Mouse (Mus musculus): ENCODE measurements around the gene Lct. TPM values are rescaled to one million over a fixed set of nuclear protein-coding genes. Genes with fewer than 3 reads are reported as not detected.

The Lct gene
- 0.14 and 0.34 TPM in 2 replicates for polyA plus RNA-seq (2016; fragmentation: Nextera tagmentation; extraction: Ambion mirVana)

- H3K36me3 ChIP-seq, result peaks cover 75% of the 10 kb centered on the region
- H3K4me3 ChIP-seq (replicated peaks), result no peak within 1 kb of the TSS
- H3K4me2 ChIP-seq, result no peak within 1 kb of the TSS
- no peaks in the 10 kb centered on the region for H3K4me1 ChIP-seq (replicated peaks)
- no peak for ATAC-seq (ENCODE audit: insufficient number of reproducible peaks, insufficient read depth, low FRiP score, low TSS enrichment, low read depth)
- no peaks in the 10 kb centered on the region for H3K9me3 ChIP-seq
- no peaks in the 10 kb centered on the region for H3K27me3 ChIP-seq
- 88% methylated on average over 3 of the region's 3 CpGs for WGBS
- no peak within 1 kb of the TSS for H3K9ac ChIP-seq (replicated peaks)
- H3K27ac ChIP-seq, result no peak within 1 kb of the TSS
Measured at GRCm38 (mm10) chr1:128328218-128328617, at the start of gene Lct. TSS of gene Lct (minus strand) at chr1:128328318.

GRCm38 (mm10) chr1:128376841-128377240 lies 48.7 kb upstream of the Lct start:
- Histone ChIP-seq H3K27ac (no peak overlapping the region), H3K9ac (replicated peaks) (no peak overlapping the region), H3K9me3 (no peaks in the 10 kb centered on the region), H3K4me2 (no peak overlapping the region), H3K36me3 (peaks cover 43% of the 10 kb centered on the region), H3K4me3 (replicated peaks) (no peak overlapping the region), H3K27me3 (no peaks in the 10 kb centered on the region), H3K4me1 (replicated peaks) (no peaks in the 10 kb centered on the region)
- no peak for ATAC-seq (ENCODE audit: insufficient number of reproducible peaks, insufficient read depth, low FRiP score, low TSS enrichment, low read depth)
- 94% methylated on average over 4 of the region's 4 CpGs for WGBS

DNA sequence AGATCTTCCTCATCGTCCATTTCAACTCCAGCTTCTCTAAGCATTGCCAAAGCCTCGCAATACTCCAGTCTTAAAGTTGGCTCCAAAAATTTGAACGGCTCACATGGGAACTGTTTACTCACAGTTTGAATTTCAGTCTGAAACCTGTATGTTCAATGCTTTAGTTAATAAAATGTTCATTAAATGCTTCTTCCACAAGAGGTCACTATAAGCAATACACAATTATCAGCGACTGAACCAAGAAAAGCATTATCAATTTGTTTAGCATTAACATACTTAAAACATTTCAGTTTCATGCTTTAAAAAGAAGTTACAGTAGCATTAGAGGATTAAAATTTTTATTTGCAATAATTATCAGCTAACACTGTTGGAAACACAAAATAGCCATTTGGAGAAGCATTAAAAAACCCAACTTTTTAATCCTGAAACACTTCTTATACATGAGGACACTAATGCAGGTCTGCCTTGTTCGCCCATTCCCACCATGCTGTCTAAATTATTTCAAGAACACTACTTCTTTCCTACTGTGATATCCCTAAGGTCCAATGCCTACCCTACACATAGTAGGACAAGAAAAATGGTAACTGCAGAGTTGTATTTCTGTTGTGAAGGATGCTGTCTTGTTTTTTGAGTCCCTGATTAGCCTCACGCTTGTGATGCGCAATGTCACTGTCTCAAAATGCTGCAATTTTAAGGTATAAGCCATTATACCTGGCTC lies 44.2 kb upstream of the Lct start:
- Histone ChIP-seq H3K9me3 (no peaks in the 10 kb centered on the region), H3K27ac (no peak overlapping the region), H3K4me2 (no peak overlapping the region), H3K9ac (replicated peaks) (no peak overlapping the region), H3K36me3 (peaks cover 34% of the 10 kb centered on the region), H3K27me3 (no peaks in the 10 kb centered on the region), H3K4me3 (replicated peaks) (no peak overlapping the region), H3K4me1 (replicated peaks) (no peaks in the 10 kb centered on the region)
- no peak for ATAC-seq (ENCODE audit: insufficient number of reproducible peaks, insufficient read depth, low FRiP score, low TSS enrichment, low read depth)
- WGBS, result 85% methylated on average over 7 of the region's 7 CpGs

DNA sequence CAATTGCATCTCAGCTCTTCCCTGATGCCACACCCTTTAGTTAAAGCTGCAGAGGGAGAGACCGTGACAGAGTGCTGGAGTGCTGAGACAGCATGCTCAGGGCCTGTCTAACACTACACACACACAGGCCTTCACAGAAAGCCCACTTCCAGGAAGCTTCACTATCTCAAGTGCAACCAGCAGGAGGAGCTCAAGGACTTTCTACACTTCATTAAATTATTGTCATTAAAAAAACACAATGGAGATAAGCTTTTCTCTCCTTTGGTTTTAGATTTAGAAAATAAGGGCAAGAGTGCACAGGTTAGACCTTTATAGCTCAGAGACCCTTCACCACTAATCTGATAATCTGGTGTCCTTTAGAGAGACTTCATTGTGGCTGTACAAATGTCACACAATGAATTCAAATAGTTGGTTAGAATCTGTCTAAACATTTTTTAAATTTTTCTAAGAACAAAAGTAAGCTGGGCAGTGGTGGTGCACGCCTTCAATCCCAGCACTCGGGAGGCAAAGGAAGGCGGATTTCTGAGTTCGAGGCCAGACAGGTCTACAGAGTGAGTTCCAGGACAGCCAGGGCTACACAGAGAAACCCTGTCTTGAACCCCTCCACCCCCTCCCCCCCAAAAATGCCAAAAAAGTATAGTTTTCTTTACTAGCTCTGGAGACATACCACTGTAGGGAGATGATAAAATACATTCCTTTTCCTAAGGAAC lies 40.8 kb upstream of the Lct start:
- peaks cover 41% of the 10 kb centered on the region for H3K36me3 ChIP-seq
- H3K4me3 ChIP-seq (replicated peaks), result no peak overlapping the region
- no peaks in the 10 kb centered on the region for H3K4me1 ChIP-seq (replicated peaks)
- H3K4me2 ChIP-seq, result no peak overlapping the region
- H3K9ac ChIP-seq (replicated peaks), result no peak overlapping the region
- H3K27ac ChIP-seq, result no peak overlapping the region
- ATAC-seq (ENCODE audit: insufficient number of reproducible peaks, insufficient read depth, low FRiP score, low TSS enrichment, low read depth), result no peak
- 84% methylated on average over 5 of the region's 5 CpGs for WGBS
- no peaks in the 10 kb centered on the region for H3K9me3 ChIP-seq
- no peaks in the 10 kb centered on the region for H3K27me3 ChIP-seq

- Histone ChIP-seq H3K27me3 (no peaks in the 10 kb centered on the region), H3K9me3 (no peaks in the 10 kb centered on the region), H3K27ac (no peak overlapping the region), H3K4me3 (replicated peaks) (no peak overlapping the region), H3K4me2 (no peak overlapping the region), H3K4me1 (replicated peaks) (peaks cover 19% of the 10 kb centered on the region), H3K9ac (replicated peaks) (no peak overlapping the region), H3K36me3 (peaks cover 39% of the 10 kb centered on the region)
- ATAC-seq (ENCODE audit: insufficient number of reproducible peaks, insufficient read depth, low FRiP score, low TSS enrichment, low read depth), result no peak
- 58% methylated on average over 2 of the region's 2 CpGs for WGBS
Measured at GRCm38 (mm10) chr1:128360601-128361000, 32.5 kb upstream of the Lct start.

DNA sequence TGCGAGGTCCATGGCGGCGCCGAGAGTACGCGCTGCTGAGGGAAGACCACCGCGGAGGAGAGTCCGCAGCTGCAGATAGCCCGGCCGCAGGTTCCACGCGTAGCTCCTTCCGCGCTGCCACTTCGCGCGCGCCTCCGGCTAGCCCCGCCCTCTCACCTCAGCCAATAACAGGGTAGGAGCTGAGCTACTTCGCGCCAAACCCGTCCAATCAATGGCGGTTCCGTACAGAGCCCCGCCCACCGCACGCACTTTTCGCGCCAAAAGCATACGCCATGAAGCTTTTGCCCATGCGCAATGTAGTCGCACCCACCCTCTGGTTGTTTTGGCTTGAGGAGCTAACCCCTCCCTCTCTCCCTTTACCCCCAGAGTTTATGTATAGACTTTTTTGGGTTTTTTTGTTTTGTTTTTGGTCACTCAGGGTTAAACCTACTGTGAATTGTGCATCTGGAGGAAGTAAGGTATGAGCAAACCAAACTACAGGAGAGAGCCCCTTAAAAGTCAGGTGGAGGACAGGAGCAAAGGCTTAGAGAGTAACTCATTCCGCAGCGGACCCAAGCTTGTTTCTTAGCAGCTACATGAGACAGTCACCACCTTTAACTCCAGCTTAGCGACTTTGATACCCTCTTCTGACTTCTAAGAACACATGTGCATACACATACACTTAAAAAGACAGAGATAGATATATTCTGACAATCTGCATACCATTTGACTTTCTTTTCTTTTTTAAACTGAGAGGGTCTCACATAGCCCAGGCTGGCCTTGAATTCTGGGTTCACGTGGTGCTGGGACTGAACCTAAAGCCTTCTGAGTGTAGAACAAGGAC lies 31.6 kb upstream of the Lct start, which contains the start of gene Mcm6:
Mcm6 (minus strand) TSS at position 111 of the 823 bp plus-strand sequence.
- Histone ChIP-seq H3K4me1 (replicated peaks) (peaks cover 19% of the 10 kb centered on the region), H3K9me3 (no peaks in the 10 kb centered on the region), H3K4me2 (peak within 1 kb of the TSS; percentile 61), H3K27ac (peak within 1 kb of the TSS; percentile 97), H3K36me3 (peaks cover 43% of the 10 kb centered on the region), H3K27me3 (no peaks in the 10 kb centered on the region), H3K4me3 (replicated peaks) (peak within 1 kb of the TSS; percentile 84), H3K9ac (replicated peaks) (peak within 1 kb of the TSS; percentile 87)
- WGBS, result 2% methylated on average over 38 of the region's 38 CpGs
- peak; percentile 98 for ATAC-seq (ENCODE audit: insufficient number of reproducible peaks, insufficient read depth, low FRiP score, low TSS enrichment, low read depth)

- Histone ChIP-seq H3K27ac (peak overlapping the region; percentile 97), H3K4me3 (replicated peaks) (peak overlapping the region; percentile 84), H3K27me3 (no peaks in the 10 kb centered on the region), H3K9ac (replicated peaks) (peak overlapping the region; percentile 87), H3K9me3 (no peaks in the 10 kb centered on the region), H3K4me1 (replicated peaks) (peaks cover 19% of the 10 kb centered on the region), H3K4me2 (peak overlapping the region; percentile 61), H3K36me3 (peaks cover 44% of the 10 kb centered on the region)
- peak; percentile 74 for ATAC-seq (ENCODE audit: insufficient number of reproducible peaks, insufficient read depth, low FRiP score, low TSS enrichment, low read depth)
- WGBS, result under 1% methylated on average over 35 of the region's 35 CpGs
Measured at GRCm38 (mm10) chr1:128358916-128359553, 30.9 kb upstream of the Lct start.

GRCm38 (mm10) chr1:128358276-128358675 lies 30.2 kb upstream of the Lct start:
- Histone ChIP-seq H3K4me3 (replicated peaks) (peak overlapping the region; percentile 84), H3K36me3 (peaks cover 49% of the 10 kb centered on the region), H3K9me3 (no peaks in the 10 kb centered on the region), H3K27me3 (no peaks in the 10 kb centered on the region), H3K27ac (no peak overlapping the region), H3K4me1 (replicated peaks) (peaks cover 19% of the 10 kb centered on the region), H3K4me2 (peak overlapping the region; percentile 61), H3K9ac (replicated peaks) (peak overlapping the region; percentile 87)
- no peak for ATAC-seq (ENCODE audit: insufficient number of reproducible peaks, insufficient read depth, low FRiP score, low TSS enrichment, low read depth)
- WGBS, result 71% methylated on average over 6 of the region's 6 CpGs

GRCm38 (mm10) chr1:128357452-128357851 lies 29.3 kb upstream of the Lct start:
- WGBS, result 71% methylated on average over 3 of the region's 3 CpGs
- ATAC-seq (ENCODE audit: insufficient number of reproducible peaks, insufficient read depth, low FRiP score, low TSS enrichment, low read depth), result no peak
- Histone ChIP-seq H3K4me2 (peak overlapping the region; percentile 61), H3K27me3 (no peaks in the 10 kb centered on the region), H3K4me3 (replicated peaks) (peak overlapping the region; percentile 84), H3K9ac (replicated peaks) (peak overlapping the region; percentile 87; the same call in 1 of the 2 replicates), H3K4me1 (replicated peaks) (peaks cover 19% of the 10 kb centered on the region), H3K27ac (no peak overlapping the region), H3K36me3 (peaks cover 49% of the 10 kb centered on the region), H3K9me3 (no peaks in the 10 kb centered on the region)

- Histone ChIP-seq H3K9ac (replicated peaks) (no peak overlapping the region), H3K4me2 (no peak overlapping the region), H3K36me3 (peaks cover 86% of the 10 kb centered on the region), H3K9me3 (no peaks in the 10 kb centered on the region), H3K4me1 (replicated peaks) (peaks cover 14% of the 10 kb centered on the region), H3K27ac (no peak overlapping the region), H3K27me3 (no peaks in the 10 kb centered on the region), H3K4me3 (replicated peaks) (no peak overlapping the region)
- 85% methylated on average over 3 of the region's 3 CpGs for WGBS
- ATAC-seq (ENCODE audit: insufficient number of reproducible peaks, insufficient read depth, low FRiP score, low TSS enrichment, low read depth), result no peak
Measured at GRCm38 (mm10) chr1:128353092-128353491, 25.0 kb upstream of the Lct start.
